Mouse (Mus musculus) midbrain, embryonic 16.5 days (tissue): ENCODE data around the gene Dock1. TPM values are rescaled to one million over a fixed set of nuclear protein-coding genes. Genes with fewer than 3 reads are reported as not detected.
A peak's percentile ranks its signal among the peaks of the same experiment; 100 is the strongest.

Source experiments
- ATAC-seq: fragments of 200-750 bp; cut with Nextera tagmentation; 2 replicates; pipeline ENCODE4 v1.8.0; 2017; ENCODE audit warnings: moderate TSS enrichment
- H3K27ac ChIP-seq: fragments of 300-500 bp; sonication (generic); 2 replicates; pipeline ENCODE4 v1.5.1; 2014; ENCODE audit warnings: mild to moderate bottlenecking, low read length, mixed read lengths
- H3K27me3 ChIP-seq: fragments of 300-500 bp; sonication (generic); 2 replicates; pipeline ENCODE4 v1.6.1; 2014; ENCODE audit warnings: low read depth, low read length, mixed read lengths; ENCODE audit not compliant: control insufficient read depth, insufficient read depth
- H3K36me3 ChIP-seq: fragments of 300-500 bp; sonication (generic); 2 replicates; pipeline ENCODE4 v1.6.1; 2014; ENCODE audit warnings: mild to moderate bottlenecking, low read length, moderate library complexity, mixed read lengths; ENCODE audit not compliant: control insufficient read depth, insufficient read depth
- H3K4me1 ChIP-seq: fragments of 300-500 bp; sonication (generic); 2 replicates; pipeline ENCODE4 v1.6.1; 2014; ENCODE audit warnings: mild to moderate bottlenecking, low read length, mixed read lengths; ENCODE audit not compliant: control insufficient read depth, insufficient read depth
- H3K4me2 ChIP-seq: fragments of 300-500 bp; sonication (generic); 2 replicates; pipeline ENCODE4 v1.6.1; 2014; ENCODE audit warnings: mild to moderate bottlenecking, low read length, mixed read lengths
- H3K4me3 ChIP-seq: fragments of 300-500 bp; sonication (generic); 2 replicates; pipeline ENCODE4 v1.5.1; 2014; ENCODE audit warnings: low read depth, mild to moderate bottlenecking, low read length, moderate library complexity, mixed read lengths
- H3K9ac ChIP-seq: fragments of 300-500 bp; sonication (generic); 2 replicates; pipeline ENCODE4 v1.6.1; 2014; ENCODE audit warnings: low read depth, low read length, mixed read lengths
- H3K9me3 ChIP-seq: fragments of 300-500 bp; sonication (generic); replicated peaks from 2 replicates; pipeline ENCODE4 v1.6.1; 2014; ENCODE audit warnings: mild to moderate bottlenecking, low read length, mixed read lengths; ENCODE audit not compliant: control insufficient read depth, poor library complexity, severe bottlenecking
- WGBS: fragments of 180-500 bp; shearing (Covaris S2); extraction: QIAGEN DNeasy Blood & Tissue Kit; methylation state at CpG from one replicate; pipeline ENCODE4 v1.1.7; 2014; 5-methylcytosine and 5-hydroxymethylcytosine counted together
- polyA plus RNA-seq: library from polyadenylated mRNA; unstranded; fragments of >200 nt; fragmentation: Nextera tagmentation; extraction: Ambion mirVana; gene quantifications from 2 replicates; pipeline ENCODE4 v1.2.1, GENCODE M21; 2015

Dock1 gene
- polyA plus RNA-seq, 1 experiment from 2014 or later, result 5.5 TPM

DNA sequence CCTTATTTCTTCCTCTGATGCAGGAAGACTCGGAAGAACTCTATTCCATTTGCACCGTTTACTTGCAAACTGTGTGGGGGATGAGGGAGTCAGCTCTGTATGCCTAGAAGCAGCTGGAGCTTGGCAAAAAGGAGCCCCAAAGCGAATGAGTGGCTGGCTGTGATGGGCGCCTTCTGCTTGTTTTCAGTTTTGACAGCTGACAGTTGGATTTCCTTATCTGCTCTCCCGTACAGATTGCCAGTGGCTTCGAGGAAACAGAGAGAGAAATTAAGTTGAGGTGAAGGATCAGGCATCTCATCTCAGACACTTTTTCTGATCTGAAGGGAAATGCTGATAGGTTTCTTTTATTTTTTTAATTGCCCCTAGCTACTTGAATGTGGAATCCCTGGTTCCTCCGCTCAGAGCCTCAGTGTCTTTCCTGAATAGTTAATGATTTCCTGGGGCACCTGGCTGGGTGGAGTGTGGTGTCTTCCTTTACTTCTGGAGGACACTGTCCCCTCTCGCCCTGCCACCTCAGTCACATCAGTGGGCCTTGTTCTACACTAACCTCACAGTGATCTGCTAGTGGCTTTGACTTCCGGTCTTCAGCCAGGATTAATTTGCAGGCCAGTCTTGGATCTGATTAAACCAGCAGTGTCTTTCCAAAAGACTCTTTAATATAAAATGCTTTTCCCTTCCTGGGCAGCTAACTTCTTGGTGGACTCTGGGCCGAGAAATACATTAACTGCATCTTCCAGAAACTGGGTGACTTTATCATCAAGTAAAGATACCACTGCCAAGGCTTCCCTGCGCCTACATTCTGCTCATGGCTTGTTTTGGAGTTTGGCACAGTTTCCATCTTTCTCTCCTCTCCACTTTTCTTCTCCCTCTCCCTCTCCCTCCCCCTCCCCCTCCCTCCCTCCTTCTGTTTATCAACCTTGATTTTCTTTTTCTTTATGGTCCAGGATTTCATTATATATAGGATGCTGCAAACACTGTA, 55.4 kb downstream of the Dock1 start:
- H3K27me3 ChIP-seq, result no peaks in the 10 kb centered on the region
- H3K4me3 ChIP-seq, result no peak overlapping the region
- 0 out of 2 replicates have a peak overlapping the region, but pooled peaks have one; percentile 15 for H3K4me2 ChIP-seq
- H3K27ac ChIP-seq, result no peak overlapping the region
- H3K4me1 ChIP-seq, result peaks cover 15% of the 10 kb centered on the region
- WGBS, result 42% methylated on average over 11 of the region's 11 CpGs
- ATAC-seq, result no peak
- no peaks in the 10 kb centered on the region for H3K9me3 ChIP-seq
- no peaks in the 10 kb centered on the region for H3K36me3 ChIP-seq
- H3K9ac ChIP-seq, result no peak overlapping the region

- Histone ChIP-seq H3K27ac (no peak overlapping the region), H3K4me3 (no peak overlapping the region), H3K9ac (no peak overlapping the region), H3K4me2 (no peak overlapping the region), H3K36me3 (no peaks in the 10 kb centered on the region), H3K4me1 (peaks cover 15% of the 10 kb centered on the region), H3K9me3 (no peaks in the 10 kb centered on the region), H3K27me3 (no peaks in the 10 kb centered on the region)
- WGBS, result 83% methylated on average over 5 of the region's 5 CpGs
- ATAC-seq, result no peak
These were observed 56.2 kb downstream of the Dock1 start for GRCm38 (mm10) chr7:134726530-134727258.

- Histone ChIP-seq H3K4me1 (peaks cover 15% of the 10 kb centered on the region), H3K4me3 (no peak overlapping the region), H3K9ac (no peak overlapping the region), H3K36me3 (no peaks in the 10 kb centered on the region), H3K9me3 (no peaks in the 10 kb centered on the region), H3K27me3 (no peaks in the 10 kb centered on the region), H3K27ac (no peak overlapping the region), H3K4me2 (no peak overlapping the region)
- ATAC-seq, result no peak
These were observed 58.9 kb downstream of the Dock1 start for GRCm38 (mm10) chr7:134729348-134729747.

GRCm38 (mm10) chr7:134730406-134731126, 60.1 kb downstream of the Dock1 start:
- no peak overlapping the region for H3K9ac ChIP-seq
- no peak overlapping the region for H3K27ac ChIP-seq
- no peaks in the 10 kb centered on the region for H3K9me3 ChIP-seq
- ATAC-seq, result no peak
- no peak overlapping the region for H3K4me3 ChIP-seq
- 82% methylated on average over 3 of the region's 3 CpGs for WGBS
- peaks cover 6% of the 10 kb centered on the region for H3K4me1 ChIP-seq
- no peak overlapping the region for H3K4me2 ChIP-seq
- no peaks in the 10 kb centered on the region for H3K36me3 ChIP-seq
- H3K27me3 ChIP-seq, result no peaks in the 10 kb centered on the region

GRCm38 (mm10) chr7:134747059-134747458, 76.6 kb downstream of the Dock1 start:
- H3K4me2 ChIP-seq, result no peak overlapping the region
- H3K4me3 ChIP-seq, result no peak overlapping the region
- H3K27ac ChIP-seq, result no peak overlapping the region
- H3K27me3 ChIP-seq, result no peaks in the 10 kb centered on the region
- 94% methylated on average over 4 of the region's 4 CpGs for WGBS
- no peaks in the 10 kb centered on the region for H3K4me1 ChIP-seq
- no peak overlapping the region for H3K9ac ChIP-seq
- no peak for ATAC-seq
- H3K9me3 ChIP-seq, result no peaks in the 10 kb centered on the region
- no peaks in the 10 kb centered on the region for H3K36me3 ChIP-seq

DNA sequence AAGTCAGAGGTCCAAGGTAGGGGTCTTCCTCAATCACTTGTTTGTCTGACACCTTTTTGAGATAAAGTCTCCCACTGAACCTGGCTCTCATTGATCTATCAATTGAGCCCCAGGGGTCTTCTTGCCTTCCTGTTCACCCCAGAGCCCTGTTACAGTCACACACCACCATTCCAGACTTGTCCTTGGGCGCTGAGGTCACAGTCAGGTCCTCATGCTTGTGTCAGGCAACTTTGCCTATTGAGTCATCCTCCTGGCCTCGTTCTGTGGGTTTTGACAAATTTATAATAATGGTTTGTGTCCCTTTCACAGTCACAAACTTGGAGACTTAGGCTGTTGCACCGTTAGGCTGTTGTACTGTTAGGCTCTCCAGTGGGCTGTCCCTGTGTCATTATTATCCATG, 77.9 kb downstream of the Dock1 start:
- no peak overlapping the region for H3K9ac ChIP-seq
- WGBS, result 100% methylated on average over 3 of the region's 3 CpGs
- no peak overlapping the region for H3K4me2 ChIP-seq
- H3K27ac ChIP-seq, result no peak overlapping the region
- no peaks in the 10 kb centered on the region for H3K9me3 ChIP-seq
- no peaks in the 10 kb centered on the region for H3K36me3 ChIP-seq
- H3K4me1 ChIP-seq, result no peaks in the 10 kb centered on the region
- ATAC-seq, result no peak
- H3K4me3 ChIP-seq, result no peak overlapping the region
- H3K27me3 ChIP-seq, result no peaks in the 10 kb centered on the region

DNA sequence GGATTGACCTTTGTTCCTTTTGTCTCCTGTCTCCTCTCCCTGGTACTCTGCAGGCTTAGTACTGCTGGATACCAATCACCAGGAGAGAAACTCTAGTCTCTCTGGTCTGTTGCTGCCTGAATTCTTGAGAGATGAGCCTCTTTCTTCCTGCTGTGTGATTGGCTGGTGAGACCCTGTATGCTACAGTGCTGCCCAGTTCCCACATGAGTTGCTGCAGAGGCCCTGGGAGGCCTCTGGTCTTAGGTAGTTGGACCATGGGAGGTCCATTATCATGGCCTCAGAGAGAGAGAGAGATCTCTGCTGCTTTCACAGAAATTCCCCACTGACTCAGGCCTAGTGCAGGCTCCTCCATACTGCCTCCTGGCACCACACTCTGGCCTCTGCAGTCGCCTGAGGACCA, 79.2 kb downstream of the Dock1 start:
- Histone ChIP-seq H3K9me3 (no peaks in the 10 kb centered on the region), H3K4me1 (no peaks in the 10 kb centered on the region), H3K4me2 (no peak overlapping the region), H3K27me3 (no peaks in the 10 kb centered on the region), H3K4me3 (no peak overlapping the region), H3K27ac (no peak overlapping the region), H3K36me3 (no peaks in the 10 kb centered on the region), H3K9ac (no peak overlapping the region)
- no peak for ATAC-seq
- WGBS, result 85% methylated on average over 1 of the region's 1 CpGs

GRCm38 (mm10) chr7:134751496-134751895, 81.0 kb downstream of the Dock1 start:
- WGBS, result 78% methylated on average over 3 of the region's 3 CpGs
- no peak overlapping the region for H3K4me2 ChIP-seq
- ATAC-seq, result no peak
- no peaks in the 10 kb centered on the region for H3K9me3 ChIP-seq
- no peaks in the 10 kb centered on the region for H3K27me3 ChIP-seq
- no peak overlapping the region for H3K9ac ChIP-seq
- H3K36me3 ChIP-seq, result no peaks in the 10 kb centered on the region
- H3K4me3 ChIP-seq, result no peak overlapping the region
- no peaks in the 10 kb centered on the region for H3K4me1 ChIP-seq
- H3K27ac ChIP-seq, result no peak overlapping the region
